Mouse (Mus musculus) liver, embryonic 14.5 days (tissue): ENCODE measurements around the gene Bnip1. TPM values are rescaled to one million over a fixed set of nuclear protein-coding genes. Genes with fewer than 3 reads are reported as not detected.

ENCODE experiments used
- ATAC-seq: fragments of 200-750 bp; cut with Nextera tagmentation; 2 replicates; pipeline ENCODE4 v1.8.0; 2017; ENCODE audit warnings: moderate number of reproducible peaks, mild to moderate bottlenecking, moderate library complexity; ENCODE audit not compliant: insufficient read depth
- DNase-seq, 3 experiments: peaks; one replicate each; pipeline ENCODE4 v3.0.0-alpha.2; 2012 to 2013; ENCODE audit warnings: low read depth in 3 of 3, low spot score in 3 of 3
- H3K27ac ChIP-seq: fragments of 300-500 bp; sonication (generic); 2 replicates; pipeline ENCODE4 v1.5.1; 2014; ENCODE audit warnings: moderate library complexity, mild to moderate bottlenecking, control low read depth, inconsistent platforms
- H3K27me3 ChIP-seq: fragments of 300-500 bp; sonication (generic); 2 replicates; pipeline ENCODE4 v1.6.1; 2014; ENCODE audit warnings: mild to moderate bottlenecking, low read length, moderate library complexity; ENCODE audit not compliant: control insufficient read depth, insufficient read depth
- H3K36me3 ChIP-seq: fragments of 300-500 bp; sonication (generic); replicated peaks from 2 replicates; pipeline ENCODE4 v1.6.1; 2014; ENCODE audit warnings: low read depth; ENCODE audit not compliant: control insufficient read depth, insufficient read depth
- H3K4me1 ChIP-seq, 2 experiments: fragments of 200-500 bp in 1 of 2; fragments of 300-500 bp in 1 of 2; sonication (generic) in 1 of 2; replicated peaks; 2 replicates each; pipeline ENCODE4 v1.6.1; 2012 to 2014; ENCODE audit warnings: antibody characterized with exemption in 1 of 2, inconsistent platforms in 1 of 2, low read length in 1 of 2; ENCODE audit not compliant: control insufficient read depth in 2 of 2, insufficient read depth in 2 of 2
- H3K4me2 ChIP-seq: fragments of 300-500 bp; sonication (generic); 2 replicates; pipeline ENCODE4 v1.6.1; 2014; ENCODE audit warnings: low read depth, mild to moderate bottlenecking, control low read depth, moderate library complexity
- H3K4me3 ChIP-seq, 2 experiments: fragments of 200-500 bp in 1 of 2; fragments of 300-500 bp in 1 of 2; sonication (generic) in 1 of 2; 2 replicates each; pipeline ENCODE4 v1.5.1; 2012 to 2014; ENCODE audit warnings: low read depth in 2 of 2, low read length in 2 of 2, mild to moderate bottlenecking in 2 of 2, control low read depth in 1 of 2, inconsistent platforms in 1 of 2, moderate library complexity in 1 of 2; ENCODE audit not compliant: insufficient read depth in 1 of 2
- H3K9ac ChIP-seq: fragments of 300-500 bp; sonication (generic); replicated peaks from 2 replicates; pipeline ENCODE4 v1.6.1; 2014; ENCODE audit warnings: mild to moderate bottlenecking, control low read depth, moderate library complexity
- H3K9me3 ChIP-seq: fragments of 300-500 bp; sonication (generic); 2 replicates; pipeline ENCODE4 v1.6.1; 2016; ENCODE audit warnings: low read length, mixed read lengths; ENCODE audit not compliant: control insufficient read depth
- CTCF ChIP-seq: IDR thresholded peaks from 2 replicates; pipeline ENCODE4 v1.5.1; 2016; ENCODE audit warnings: antibody characterized with exemption, low read depth, control low read depth
- EP300 ChIP-seq: IDR thresholded peaks from 2 replicates; pipeline ENCODE4 v1.6.1; 2016; ENCODE audit warnings: antibody characterized with exemption, low read depth
- WGBS: fragments of 180-500 bp; shearing (Covaris S2); extraction: QIAGEN DNeasy Blood & Tissue Kit; methylation state at CpG from one replicate; pipeline ENCODE4 v1.1.7; 2014; ENCODE audit not compliant: insufficient replicate concordance; 5-methylcytosine and 5-hydroxymethylcytosine counted together
- polyA plus RNA-seq, 2 experiments: library from polyadenylated mRNA; depleted of rRNA in 1 of 2; stranded (reverse) in 1 of 2; unstranded in 1 of 2; fragments of >200 nt; fragmentation: Nextera tagmentation in 1 of 2; extraction: Ambion mirVana in 1 of 2; gene quantifications; 2 replicates each; pipeline versions ENCODE4 v1.2.1 to v1.2.3; 2012 to 2014

Gene Bnip1
- polyA plus RNA-seq (2012; rRNA removed) (10.5 and 13.7 TPM in 2 replicates), polyA plus RNA-seq (2014; fragmentation: Nextera tagmentation; extraction: Ambion mirVana) (15.0 and 18.8 TPM in 2 replicates)

DNA sequence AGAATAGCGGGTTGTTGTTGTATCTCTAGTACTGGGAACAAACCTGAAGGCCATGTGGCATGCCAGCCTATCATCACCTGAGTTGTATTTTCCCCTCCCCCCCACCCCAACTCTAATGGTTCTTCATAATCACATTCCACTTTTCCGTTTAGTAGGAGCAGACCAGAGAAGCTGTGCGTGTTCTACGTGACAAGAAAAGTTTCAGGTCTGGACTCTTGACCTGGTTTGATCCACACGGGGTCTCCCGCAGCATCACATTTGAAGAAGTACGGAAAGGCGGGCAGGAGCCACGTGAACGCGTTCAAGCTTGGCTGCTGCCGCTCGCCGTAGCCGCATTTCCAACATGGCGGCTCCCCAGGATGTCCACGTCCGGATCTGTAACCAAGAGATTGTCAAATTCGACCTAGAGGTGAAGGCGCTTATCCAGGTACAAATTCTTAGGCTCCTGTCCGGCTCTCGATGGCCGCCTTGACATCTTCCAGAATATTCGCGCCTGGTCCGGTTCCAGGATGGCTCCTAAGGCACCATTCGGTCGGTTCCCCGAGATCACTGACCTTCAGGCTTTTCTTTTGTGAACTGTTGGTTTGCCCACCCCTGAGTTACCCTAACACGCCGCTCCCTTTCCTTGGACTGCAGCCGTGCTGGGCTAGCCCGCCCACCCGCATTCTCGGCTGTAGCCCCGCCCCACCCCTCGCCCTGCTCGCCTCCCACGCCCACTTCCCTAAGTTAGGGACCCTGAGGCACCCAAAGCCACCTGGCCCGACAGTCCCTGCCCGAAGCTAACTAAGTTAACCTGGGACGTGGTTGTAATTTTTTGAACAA is at the start of gene Bnip1:
Gene Bnip1 (plus strand): TSS at position 317 of the 822 bp plus-strand sequence.
- peak within 1 kb of the TSS; percentile 72 to 96 for H3K4me3 ChIP-seq

DNA sequence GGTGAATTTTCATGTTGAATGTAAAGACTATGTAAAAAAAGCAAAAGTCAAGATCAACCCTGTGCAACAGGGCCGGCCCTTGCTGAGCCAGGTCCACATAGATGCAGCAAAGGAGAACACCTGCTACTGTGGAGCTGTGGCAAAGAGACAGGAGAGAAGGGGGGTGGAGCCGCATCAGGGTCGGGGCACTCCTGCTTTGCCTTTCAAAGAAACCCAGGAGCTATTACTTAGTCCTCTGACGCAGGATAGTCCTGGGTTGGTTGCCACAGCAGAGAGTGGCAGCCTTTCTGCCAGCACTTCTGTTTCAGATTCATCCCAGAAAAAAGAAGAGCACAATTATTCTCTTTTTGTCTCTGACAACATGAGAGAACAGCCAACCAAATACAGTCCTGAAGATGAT is 38.3 kb upstream of the Bnip1 start:
- H3K27me3 ChIP-seq: no peaks in the 10 kb centered on the region
- WGBS: 63% methylated on average over 4 of the region's 4 CpGs
- no peak for ATAC-seq
- no peak overlapping the region for H3K4me2 ChIP-seq
- no peak for DNase-seq
- H3K36me3 ChIP-seq: no peaks in the 10 kb centered on the region
- H3K9me3 ChIP-seq: no peaks in the 10 kb centered on the region
- no peak overlapping the region for H3K27ac ChIP-seq
- TF ChIP-seq CTCF (no peak), EP300 (no peak)
- no peaks in the 10 kb centered on the region for H3K4me1 ChIP-seq
- no peak overlapping the region for H3K4me3 ChIP-seq
- H3K9ac ChIP-seq: no peak overlapping the region

More for the DNA sequence above, at the start of gene Bnip1:
- DNase-seq (peak; percentile 56 to 60 (median 57)), ATAC-seq (peak; percentile 81)
- peaks cover 4% of the 10 kb centered on the region; the same call in 1 of the 2 replicates for H3K36me3 ChIP-seq
- H3K4me1 ChIP-seq: peaks cover 14 to 25% of the 10 kb centered on the region in 2 experiments
- H3K4me2 ChIP-seq: peak within 1 kb of the TSS; percentile 81
- H3K27me3 ChIP-seq: no peaks in the 10 kb centered on the region
- WGBS: 1% methylated on average over 42 of the region's 42 CpGs
- TF ChIP-seq EP300 (peak; percentile 48; the same call in 1 of the 2 replicates), CTCF (no peak)
- H3K9me3 ChIP-seq: no peaks in the 10 kb centered on the region
- peak within 1 kb of the TSS; percentile 71 for H3K27ac ChIP-seq
- H3K9ac ChIP-seq: peak within 1 kb of the TSS; percentile 72

DNA sequence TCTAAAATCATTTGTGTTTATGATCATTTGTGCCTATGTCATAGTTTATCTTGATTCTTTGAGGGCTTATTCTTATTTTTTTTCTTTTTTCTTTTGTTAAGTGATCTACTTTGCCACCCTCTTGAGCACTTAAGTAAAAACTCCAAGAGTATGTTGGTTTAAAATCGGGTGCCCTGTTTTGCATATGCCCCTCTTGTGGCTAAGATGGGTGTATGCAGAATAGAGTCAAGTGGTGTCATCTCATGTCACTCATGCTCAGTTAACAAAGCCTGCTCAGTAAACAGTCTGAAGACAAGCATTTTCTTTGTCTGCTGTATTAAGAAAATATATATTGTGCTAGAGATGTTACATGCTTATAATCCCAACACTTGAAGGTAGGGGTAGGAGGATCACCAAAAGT is 37.6 kb upstream of the Bnip1 start:
- no peak overlapping the region for H3K27ac ChIP-seq
- ATAC-seq: no peak
- DNase-seq: no peak
- no peaks in the 10 kb centered on the region for H3K36me3 ChIP-seq
- WGBS: 52% methylated on average over 1 of the region's 1 CpGs
- no peak overlapping the region for H3K4me3 ChIP-seq
- no peaks in the 10 kb centered on the region for H3K4me1 ChIP-seq
- no peak overlapping the region for H3K4me2 ChIP-seq
- no peak overlapping the region for H3K9ac ChIP-seq
- no peaks in the 10 kb centered on the region for H3K27me3 ChIP-seq
- TF ChIP-seq CTCF (no peak), EP300 (no peak)
- no peaks in the 10 kb centered on the region for H3K9me3 ChIP-seq

DNA sequence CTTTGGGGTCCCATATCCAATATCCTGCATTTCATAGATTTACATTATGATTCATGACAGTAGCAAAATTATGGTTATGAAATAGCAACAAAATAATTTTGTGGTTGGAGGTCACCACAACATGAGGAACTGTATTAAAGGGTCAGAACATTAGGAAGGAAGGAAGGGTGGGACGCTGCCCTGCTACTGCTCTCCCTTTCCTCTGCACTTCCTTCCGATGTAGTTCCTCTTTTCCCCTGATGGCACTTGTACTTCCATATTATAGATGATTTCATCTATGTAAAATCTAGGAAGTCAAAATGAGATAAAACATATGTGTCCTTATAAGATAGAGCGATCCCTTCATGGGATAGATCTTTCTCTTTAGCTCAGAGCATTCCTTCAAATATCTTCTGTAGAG is 30.9 kb upstream of the Bnip1 start:
- no peaks in the 10 kb centered on the region for H3K36me3 ChIP-seq
- H3K4me2 ChIP-seq: no peak overlapping the region
- H3K27ac ChIP-seq: no peak overlapping the region
- no peak overlapping the region for H3K9ac ChIP-seq
- H3K27me3 ChIP-seq: no peaks in the 10 kb centered on the region
- no peak overlapping the region for H3K4me3 ChIP-seq
- H3K9me3 ChIP-seq: no peaks in the 10 kb centered on the region
- TF ChIP-seq CTCF (no peak), EP300 (no peak)
- no peak for ATAC-seq
- H3K4me1 ChIP-seq: no peaks in the 10 kb centered on the region
- no peak for DNase-seq
- WGBS: 46% methylated on average over 3 of the region's 3 CpGs

DNA sequence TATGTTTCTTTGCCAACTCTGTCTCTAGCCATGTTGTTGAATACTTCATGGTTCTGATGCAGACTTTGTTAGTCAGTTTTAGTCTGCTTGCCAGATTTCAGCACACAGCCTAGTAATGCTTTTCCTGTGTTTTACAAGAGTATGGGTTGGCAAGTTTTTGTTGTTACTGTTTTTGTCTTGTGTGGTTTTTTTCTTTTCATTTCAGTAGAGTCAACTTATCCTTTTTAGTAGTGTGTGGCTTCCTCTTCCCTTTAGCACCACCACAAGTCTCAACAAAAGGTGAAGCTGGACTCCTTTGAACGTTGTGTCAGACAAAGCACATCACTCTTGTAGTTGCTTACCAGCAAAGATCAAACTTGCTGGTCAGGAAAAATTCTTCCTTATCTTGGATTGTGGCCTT is 28.6 kb upstream of the Bnip1 start:
- Histone ChIP-seq H3K4me3 (no peak overlapping the region), H3K9me3 (no peaks in the 10 kb centered on the region), H3K4me2 (no peak overlapping the region), H3K36me3 (no peaks in the 10 kb centered on the region), H3K27me3 (no peaks in the 10 kb centered on the region), H3K9ac (no peak overlapping the region), H3K27ac (no peak overlapping the region), H3K4me1 (no peaks in the 10 kb centered on the region)
- WGBS: 21% methylated on average over 1 of the region's 1 CpGs
- ATAC-seq (no peak), DNase-seq (no peak)
- TF ChIP-seq EP300 (no peak), CTCF (no peak)
